Mouse (Mus musculus) intestine, postnatal 0 days (tissue): ENCODE results near the gene Lama1. TPM values are rescaled to one million over a fixed set of nuclear protein-coding genes. Genes with fewer than 3 reads are reported as not detected.

Experiments
- ATAC-seq: fragments of 200-750 bp; cut with Nextera tagmentation; 2 replicates; pipeline ENCODE4 v1.8.0; 2017; ENCODE audit warnings: mild to moderate bottlenecking, moderate TSS enrichment, moderate library complexity
- H3K27ac ChIP-seq: fragments of 300-500 bp; sonication (generic); 2 replicates; pipeline ENCODE4 v1.5.1; 2014; ENCODE audit warnings: mild to moderate bottlenecking, low read depth, low read length, moderate library complexity
- H3K27me3 ChIP-seq: fragments of 300-500 bp; sonication (generic); replicated peaks from 2 replicates; pipeline ENCODE4 v1.6.1; 2014; ENCODE audit warnings: low read length, mixed read lengths; ENCODE audit not compliant: control insufficient read depth, insufficient read depth
- H3K36me3 ChIP-seq: fragments of 300-500 bp; sonication (generic); 2 replicates; pipeline ENCODE4 v1.6.1; 2014; ENCODE audit warnings: mild to moderate bottlenecking, moderate library complexity; ENCODE audit not compliant: control insufficient read depth, insufficient read depth
- H3K4me1 ChIP-seq: fragments of 300-500 bp; sonication (generic); replicated peaks from 2 replicates; pipeline ENCODE4 v1.6.1; 2014; ENCODE audit warnings: antibody characterized with exemption, low read length, mixed read lengths; ENCODE audit not compliant: control insufficient read depth, insufficient read depth
- H3K4me2 ChIP-seq: fragments of 300-500 bp; sonication (generic); replicated peaks from 2 replicates; pipeline ENCODE4 v1.6.1; 2014; ENCODE audit warnings: low read depth, mild to moderate bottlenecking, moderate library complexity
- H3K4me3 ChIP-seq: fragments of 300-500 bp; sonication (generic); 2 replicates; pipeline ENCODE4 v1.5.1; 2014; ENCODE audit warnings: low read depth, low read length
- H3K9ac ChIP-seq: fragments of 300-500 bp; sonication (generic); 2 replicates; pipeline ENCODE4 v1.6.1; 2014; ENCODE audit warnings: mild to moderate bottlenecking, low read depth, low read length
- H3K9me3 ChIP-seq: fragments of 300-500 bp; sonication (generic); 2 replicates; pipeline ENCODE4 v1.6.1; 2016; ENCODE audit warnings: mixed run types; ENCODE audit not compliant: control insufficient read depth
- CTCF ChIP-seq: sonication (generic); IDR thresholded peaks from 2 replicates; pipeline ENCODE4 v1.5.1; 2016; ENCODE audit warnings: low read depth, mild to moderate bottlenecking, control low read depth, antibody characterized with exemption, moderate library complexity
- WGBS: fragments of 180-500 bp; shearing (Covaris S2); extraction: QIAGEN DNeasy Blood & Tissue Kit; methylation state at CpG from one replicate; pipeline ENCODE4 v1.1.7; 2014; 5-methylcytosine and 5-hydroxymethylcytosine counted together
- polyA plus RNA-seq: library from polyadenylated mRNA; unstranded; fragments of >200 nt; fragmentation: Nextera tagmentation; extraction: Ambion mirVana; gene quantifications from 2 replicates; pipeline ENCODE4 v1.2.1, GENCODE M21; 2015

Lama1 gene
- polyA plus RNA-seq, 1 experiment from 2014 or later = 0.66 TPM

- no peak for ATAC-seq
- Histone ChIP-seq H3K4me1 (0 out of 2 replicates have a peak, but pooled peaks cover 6% of the 10 kb centered on the region), H3K27ac (no peak overlapping the region), H3K27me3 (no peaks in the 10 kb centered on the region), H3K4me2 (no peak overlapping the region), H3K4me3 (no peak overlapping the region), H3K9ac (no peak overlapping the region), H3K9me3 (no peaks in the 10 kb centered on the region), H3K36me3 (no peaks in the 10 kb centered on the region)
- TF ChIP-seq CTCF = no peak
- 60% methylated on average over 6 of the region's 6 CpGs for WGBS
Observed at GRCm38 (mm10) chr17:67681084-67681483, 16.0 kb upstream of the Lama1 start.

DNA sequence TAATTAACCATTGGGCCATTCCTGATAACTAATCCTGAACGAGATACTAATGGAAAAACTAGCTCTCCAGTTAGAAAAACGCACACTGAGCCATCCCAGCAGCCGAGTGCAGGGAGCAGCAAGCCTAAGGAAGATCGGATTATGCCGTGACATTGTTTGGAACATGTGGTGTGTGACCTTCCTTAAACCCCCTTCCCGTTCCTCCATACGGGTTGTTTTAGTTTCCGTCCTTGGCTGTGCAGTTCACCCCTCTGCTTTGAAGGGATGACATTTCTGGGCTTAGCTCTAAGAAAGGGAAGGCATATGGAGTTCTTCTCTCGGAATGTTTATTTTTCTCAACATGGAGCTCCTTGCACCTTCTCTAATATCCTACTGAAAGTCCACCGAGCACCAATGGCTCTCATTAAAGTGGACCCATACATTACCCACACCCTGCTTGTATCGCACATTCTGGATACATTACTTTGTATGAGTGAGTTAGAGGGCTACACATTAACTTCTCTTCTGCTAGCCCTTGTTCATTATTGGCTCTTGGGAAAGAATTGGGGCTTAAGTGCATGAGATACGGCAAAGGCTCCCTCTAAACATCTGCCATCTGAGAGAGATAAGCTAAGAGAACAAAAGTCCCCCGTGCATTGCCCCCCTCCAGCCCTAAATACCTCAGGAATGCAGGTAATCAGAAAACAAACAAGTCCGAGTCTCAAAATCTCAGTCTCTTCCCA lies 11.9 kb upstream of the Lama1 start:
- peak overlapping the region; percentile 11; the same call in 1 of the 2 replicates for H3K4me3 ChIP-seq
- WGBS = 17% methylated on average over 14 of the region's 14 CpGs
- no peaks in the 10 kb centered on the region for H3K36me3 ChIP-seq
- H3K27ac ChIP-seq = no peak overlapping the region
- peak overlapping the region; percentile 48 for H3K4me2 ChIP-seq
- TF ChIP-seq CTCF = no peak
- H3K4me1 ChIP-seq = 0 out of 2 replicates have a peak, but pooled peaks cover 6% of the 10 kb centered on the region
- H3K9me3 ChIP-seq = no peaks in the 10 kb centered on the region
- H3K9ac ChIP-seq = no peak overlapping the region
- H3K27me3 ChIP-seq = no peaks in the 10 kb centered on the region
- ATAC-seq = no peak

DNA sequence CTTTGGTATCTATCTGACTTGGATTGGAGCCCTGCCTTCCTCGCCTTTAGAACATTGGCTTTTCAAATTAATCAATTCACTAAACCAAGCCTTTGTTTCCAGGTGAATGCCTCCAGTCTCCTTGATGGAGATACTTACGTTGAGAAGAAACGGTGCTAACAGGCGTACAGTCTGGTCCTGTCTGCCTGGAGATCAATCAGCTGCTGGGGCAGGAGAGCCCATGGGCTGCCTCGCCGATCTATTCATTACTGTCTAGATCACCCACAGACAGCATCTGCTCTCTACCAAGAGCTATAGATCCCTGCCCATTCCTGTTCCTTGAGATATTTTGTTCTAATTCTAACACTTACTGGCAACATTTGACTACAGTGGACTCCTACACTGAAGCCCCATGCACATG lies 9.6 kb upstream of the Lama1 start:
- Histone ChIP-seq H3K27me3 (no peaks in the 10 kb centered on the region), H3K27ac (no peak overlapping the region), H3K36me3 (no peaks in the 10 kb centered on the region), H3K9ac (no peak overlapping the region), H3K9me3 (no peaks in the 10 kb centered on the region), H3K4me1 (0 out of 2 replicates have a peak, but pooled peaks cover 6% of the 10 kb centered on the region), H3K4me2 (no peak overlapping the region), H3K4me3 (no peak overlapping the region)
- WGBS = 90% methylated on average over 6 of the region's 6 CpGs
- TF ChIP-seq CTCF = no peak
- ATAC-seq = no peak

GRCm38 (mm10) chr17:67690689-67691088 lies 6.4 kb upstream of the Lama1 start:
- Histone ChIP-seq H3K36me3 (no peaks in the 10 kb centered on the region), H3K9ac (no peak overlapping the region), H3K27ac (no peak overlapping the region), H3K4me1 (no peaks in the 10 kb centered on the region), H3K9me3 (no peaks in the 10 kb centered on the region), H3K4me3 (no peak overlapping the region), H3K4me2 (no peak overlapping the region), H3K27me3 (no peaks in the 10 kb centered on the region)
- TF ChIP-seq CTCF = no peak
- 49% methylated on average over 4 of the region's 4 CpGs for WGBS
- no peak for ATAC-seq

DNA sequence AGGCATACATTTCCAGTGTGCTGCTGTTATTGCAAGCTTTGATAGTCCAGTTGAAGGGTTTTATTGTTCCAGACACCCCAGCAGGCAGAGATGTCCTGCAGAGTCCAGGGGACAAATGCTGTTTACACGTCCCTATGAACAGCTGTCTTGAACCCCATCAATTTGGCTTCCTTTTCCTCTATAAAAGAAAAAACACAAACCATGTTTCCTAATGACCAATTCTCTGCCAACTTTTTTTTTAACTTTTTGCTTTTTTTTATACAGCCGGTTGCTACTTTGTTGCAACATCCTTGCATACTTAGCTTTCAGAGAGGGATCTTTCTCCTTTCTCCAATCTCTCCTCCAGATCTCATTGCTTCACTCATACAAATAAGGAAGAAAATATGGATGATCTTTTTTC lies 4.4 kb upstream of the Lama1 start:
- no peak for TF ChIP-seq CTCF
- no peak for ATAC-seq
- Histone ChIP-seq H3K4me3 (no peak overlapping the region), H3K4me1 (no peaks in the 10 kb centered on the region), H3K4me2 (no peak overlapping the region), H3K27ac (no peak overlapping the region), H3K27me3 (0 out of 2 replicates have a peak, but pooled peaks cover 3% of the 10 kb centered on the region), H3K9ac (no peak overlapping the region), H3K9me3 (no peaks in the 10 kb centered on the region), H3K36me3 (no peaks in the 10 kb centered on the region)
- 37% methylated on average over 2 of the region's 2 CpGs for WGBS

DNA sequence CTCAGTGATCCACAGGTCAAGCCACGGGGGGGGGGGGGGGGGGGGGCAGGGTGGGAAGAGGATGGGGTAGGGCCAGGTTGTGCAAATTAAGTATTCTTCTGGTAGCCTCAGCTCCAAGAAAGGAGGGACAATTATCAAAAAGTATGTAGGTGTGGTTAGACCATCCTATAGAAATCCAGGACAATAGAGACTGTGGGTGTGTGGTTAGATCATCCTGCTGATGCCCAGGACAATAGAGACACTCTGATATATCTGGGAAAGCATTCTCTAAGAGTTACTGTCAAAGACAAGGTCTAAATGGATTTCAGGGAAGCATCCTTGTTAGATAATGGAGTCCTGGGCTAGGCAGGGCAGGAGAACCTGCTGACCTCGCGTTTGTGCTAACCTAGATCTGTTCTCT lies 3.2 kb upstream of the Lama1 start:
- Histone ChIP-seq H3K9me3 (no peaks in the 10 kb centered on the region), H3K4me1 (no peaks in the 10 kb centered on the region), H3K36me3 (no peaks in the 10 kb centered on the region), H3K27ac (no peak overlapping the region), H3K4me2 (no peak overlapping the region), H3K9ac (no peak overlapping the region), H3K4me3 (no peak overlapping the region), H3K27me3 (0 out of 2 replicates have a peak, but pooled peaks cover 11% of the 10 kb centered on the region)
- TF ChIP-seq CTCF = no peak
- 79% methylated on average over 3 of the region's 3 CpGs for WGBS
- no peak for ATAC-seq
